ENCODE assay signal across 32 mouse cellular contexts in genomic region chr14:84686848-84687247, GRCm38 (mm10).
DNase-seq lines count a peak whose midpoint lies in the region; ATAC-seq and TF ChIP-seq lines count a peak whose summit lies in the region.
"Had no signal": no experiment of that assay in that cellular context is flagged by ENCODE, and none has a peak within 500 bp of the region (broad histone marks: within the 10 kb centered on the region; RNA-seq: fewer than 3 reads in every experiment).

No protein-coding gene starts in this region.

- no peak for TF ChIP-seq POLR2A in lung, adult 2 months (IDR thresholded peaks at IDR 0.05; ENCODE audit: borderline replicate concordance, extremely low read depth, low read depth, low read length)

- no peaks in the 10 kb centered on the region for H3K9me3 ChIP-seq in lung, embryonic 16.5 days (ENCODE audit: control insufficient read depth, low read length)
- H3K9me3 ChIP-seq in midbrain, embryonic 11.5 days (ENCODE audit: control insufficient read depth, low read length) = no peaks in the 10 kb centered on the region
- H3K9me3 ChIP-seq: embryonic facial prominence, embryonic 10.5 days; embryonic facial prominence, embryonic 13.5 days; forebrain, embryonic 13.5 days; heart, embryonic 12.5 days; heart, embryonic 15.5 days; hindbrain, embryonic 10.5 days had no signal

- peak; percentile 91 for ATAC-seq in lung, embryonic 16.5 days (ENCODE audit: low read depth)
- no peak for ATAC-seq in midbrain, embryonic 11.5 days (ENCODE audit: low FRiP score)
- ATAC-seq: forebrain, embryonic 13.5 days; forebrain, embryonic 16.5 days; hindbrain, postnatal 0 days; Patski had no signal

- no peaks in the 10 kb centered on the region for H3K36me3 ChIP-seq in lung, embryonic 16.5 days (ENCODE audit: control insufficient read depth, insufficient read depth, low read length)
- H3K36me3 ChIP-seq in midbrain, embryonic 11.5 days (ENCODE audit: control insufficient read depth, insufficient read depth, low read length) = no peaks in the 10 kb centered on the region
- H3K36me3 ChIP-seq: embryonic facial prominence, embryonic 10.5 days; embryonic facial prominence, embryonic 13.5 days; G1E; heart, embryonic 12.5 days; heart, embryonic 15.5 days; hindbrain, embryonic 10.5 days had no signal

- H3K27me3 ChIP-seq in lung, embryonic 16.5 days (ENCODE audit: control insufficient read depth, insufficient read depth, low read depth, low read length) = no peaks in the 10 kb centered on the region
- H3K27me3 ChIP-seq in midbrain, embryonic 11.5 days (ENCODE audit: control insufficient read depth, insufficient read depth, low read length) = no peaks in the 10 kb centered on the region
- H3K27me3 ChIP-seq: CH12.LX; embryonic facial prominence, embryonic 13.5 days; forebrain, embryonic 13.5 days; heart, embryonic 12.5 days; heart, embryonic 15.5 days; Patski had no signal

- H3K4me3 ChIP-seq in lung, adult 2 months (replicated peaks; ENCODE audit: extremely low read depth, low read depth, low read length) = no peak overlapping the region
- no peak overlapping the region for H3K4me3 ChIP-seq in lung, embryonic 16.5 days (ENCODE audit: low read length)
- H3K4me3 ChIP-seq in midbrain, embryonic 11.5 days (ENCODE audit: low read depth, low read length) = no peak overlapping the region
- H3K4me3 ChIP-seq: embryonic facial prominence, embryonic 10.5 days; embryonic facial prominence, embryonic 13.5 days; erythroblast, embryonic 14.5 days; forebrain, embryonic 13.5 days; gastrocnemius, adult 2 months; heart, embryonic 12.5 days; heart, embryonic 15.5 days; hindbrain, embryonic 10.5 days had no signal

- peak; percentile 3 for DNase-seq in lung, adult 2 months
- DNase-seq in lung, postnatal 14 days = peak; percentile 63
- DNase-seq in lung, postnatal 4 days = peak; percentile 28 to 51
- DNase-seq in frontal cortex, postnatal 14 days (ENCODE audit: low spot score in 2 of 2) = no peak
- DNase-seq in embryo, embryonic 11 days = no peak
- DNase-seq in midbrain, embryonic 11.5 days (ENCODE audit: low spot score, missing footprints) = no peak
- DNase-seq in spleen, postnatal 10 days (ENCODE audit: low spot score in 2 of 2) = no peak
- DNase-seq: adrenal gland, postnatal 10 days; adrenal gland, postnatal 36 days; B cell, adult 2 months; cerebellum, adult 18-20 months; cerebellum, adult 9-10 months; cerebellum, postnatal 25 days; gastrocnemius, adult 2 months; gastrocnemius, postnatal 14 days; heart, adult 18-20 months; heart, postnatal 10 days; heart, postnatal 36 days had no signal

- H3K27ac ChIP-seq in lung, embryonic 16.5 days (ENCODE audit: low read length) = no peak overlapping the region
- no peak overlapping the region for H3K27ac ChIP-seq in midbrain, embryonic 11.5 days (ENCODE audit: low read depth, low read length)
- H3K27ac ChIP-seq: embryonic facial prominence, embryonic 10.5 days; embryonic facial prominence, embryonic 13.5 days; forebrain, embryonic 13.5 days; gastrocnemius, adult 2 months; heart, embryonic 15.5 days; hindbrain, embryonic 10.5 days; hindbrain, embryonic 14.5 days; hindbrain, postnatal 0 days had no signal

- no peak for TF ChIP-seq CTCF in lung, adult 2 months (IDR thresholded peaks at IDR 0.05; ENCODE audit: insufficient read depth, low read length)

- 69% methylated on average over 3 of the region's 3 CpGs for WGBS in lung, adult 2 months
- 38% methylated on average over 3 of the region's 3 CpGs for WGBS in lung, embryonic 16.5 days
- 80% methylated on average over 3 of the region's 3 CpGs for WGBS in midbrain, embryonic 11.5 days

- H3K9ac ChIP-seq in lung, embryonic 16.5 days (ENCODE audit: low read length) = no peak overlapping the region
- H3K9ac ChIP-seq in midbrain, embryonic 11.5 days (ENCODE audit: low read length) = no peak overlapping the region
- H3K9ac ChIP-seq: embryonic facial prominence, embryonic 13.5 days; forebrain, embryonic 13.5 days; heart, embryonic 12.5 days; heart, embryonic 15.5 days; hindbrain, embryonic 14.5 days had no signal

- no peaks in the 10 kb centered on the region for H3K4me1 ChIP-seq in lung, adult 2 months (ENCODE audit: control insufficient read depth, insufficient read depth, low read length)
- H3K4me1 ChIP-seq in lung, embryonic 16.5 days (replicated peaks; ENCODE audit: control insufficient read depth, insufficient read depth, low read length) = no peaks in the 10 kb centered on the region
- no peaks in the 10 kb centered on the region for H3K4me1 ChIP-seq in midbrain, embryonic 11.5 days (ENCODE audit: control insufficient read depth, insufficient read depth, low read length)
- H3K4me1 ChIP-seq: embryonic facial prominence, embryonic 10.5 days; embryonic facial prominence, embryonic 13.5 days; forebrain, embryonic 13.5 days; heart, embryonic 12.5 days; heart, embryonic 15.5 days; hindbrain, embryonic 10.5 days had no signal

- H3K4me2 ChIP-seq in lung, embryonic 16.5 days (ENCODE audit: low read depth, low read length) = no peak overlapping the region
- H3K4me2 ChIP-seq in midbrain, embryonic 11.5 days = no peak overlapping the region
- H3K4me2 ChIP-seq: embryonic facial prominence, embryonic 13.5 days; forebrain, embryonic 13.5 days; heart, embryonic 12.5 days; heart, embryonic 15.5 days; hindbrain, embryonic 14.5 days had no signal

Comparison
In these comparisons a context has a peak if more than half of its experiments do, and no peak if none do; other contexts are left out.
1. DNase-seq: peak in lung, adult 2 months (single experiment), lung, postnatal 14 days (single experiment) and lung, postnatal 4 days (2 of 2); none in frontal cortex, postnatal 14 days (0 of 2), embryo, embryonic 11 days (single experiment), midbrain, embryonic 11.5 days (single experiment) and spleen, postnatal 10 days (0 of 2).